Mouse (Mus musculus) T-cell, adult 66 days (primary cell): ENCODE measurements around the gene Klhl26. TPM values are rescaled to one million over a fixed set of nuclear protein-coding genes. Genes with fewer than 3 reads are reported as not detected.

Source experiments
- total RNA-seq, 2 experiments: library from RNA; stranded (reverse); gene quantifications; 3 replicates in 1 of 2; 4 replicates in 1 of 2; pipeline ENCODE4 v1.2.4; 2023

Klhl26 gene
- total RNA-seq: 10 to 100 TPM in 1 of 2 experiments, 1 to 10 TPM in 1; 9.8 to 10.7 TPM

DNA sequence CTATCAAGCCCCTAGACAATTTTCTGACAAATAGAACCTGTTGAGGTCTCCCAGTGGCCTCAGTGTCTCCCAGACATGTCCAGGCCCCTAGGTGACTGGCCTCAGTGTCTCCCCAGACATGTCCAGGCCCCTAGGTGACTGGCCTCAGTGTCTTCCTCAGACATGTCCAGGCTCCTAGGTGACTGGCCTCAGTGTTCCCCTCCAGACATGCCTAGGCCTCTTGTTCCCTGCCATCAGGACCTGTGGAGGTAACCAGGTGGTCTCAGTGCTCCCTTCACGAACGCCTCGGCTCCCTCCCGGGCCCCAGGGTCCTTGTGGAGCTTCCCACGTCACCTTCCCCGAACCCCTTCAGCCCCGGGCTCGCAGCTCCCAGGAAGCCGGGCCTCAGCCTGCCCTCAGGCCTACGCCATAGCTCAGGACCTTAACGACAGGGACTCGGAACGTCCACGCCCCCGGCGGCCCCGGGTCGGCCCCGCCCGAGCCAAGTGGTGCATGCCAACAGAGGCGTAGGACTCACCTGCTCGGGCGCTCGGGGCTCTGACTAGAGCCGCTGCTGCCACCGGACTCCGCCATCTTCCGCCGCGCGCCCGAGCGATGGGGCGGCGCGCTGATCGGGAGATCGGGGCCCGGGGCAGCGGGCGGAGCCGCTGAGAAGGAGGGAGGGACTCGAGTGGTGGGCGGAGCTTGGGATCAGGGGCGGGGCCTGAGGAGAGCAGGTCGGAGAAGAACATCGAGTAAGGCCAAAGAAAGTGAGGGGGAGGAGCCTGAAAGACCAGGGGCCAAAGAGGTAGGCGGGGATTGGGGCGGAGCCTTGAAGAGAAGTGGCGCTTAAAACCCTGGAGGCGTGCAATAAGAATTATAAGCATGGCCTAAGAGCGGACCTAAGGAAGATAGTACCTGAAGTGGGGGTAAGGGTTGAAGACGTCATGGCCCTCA is at the start of gene Klhl26:
Gene Klhl26 (minus strand): TSS at position 636 of the 936 bp plus-strand sequence.

DNA sequence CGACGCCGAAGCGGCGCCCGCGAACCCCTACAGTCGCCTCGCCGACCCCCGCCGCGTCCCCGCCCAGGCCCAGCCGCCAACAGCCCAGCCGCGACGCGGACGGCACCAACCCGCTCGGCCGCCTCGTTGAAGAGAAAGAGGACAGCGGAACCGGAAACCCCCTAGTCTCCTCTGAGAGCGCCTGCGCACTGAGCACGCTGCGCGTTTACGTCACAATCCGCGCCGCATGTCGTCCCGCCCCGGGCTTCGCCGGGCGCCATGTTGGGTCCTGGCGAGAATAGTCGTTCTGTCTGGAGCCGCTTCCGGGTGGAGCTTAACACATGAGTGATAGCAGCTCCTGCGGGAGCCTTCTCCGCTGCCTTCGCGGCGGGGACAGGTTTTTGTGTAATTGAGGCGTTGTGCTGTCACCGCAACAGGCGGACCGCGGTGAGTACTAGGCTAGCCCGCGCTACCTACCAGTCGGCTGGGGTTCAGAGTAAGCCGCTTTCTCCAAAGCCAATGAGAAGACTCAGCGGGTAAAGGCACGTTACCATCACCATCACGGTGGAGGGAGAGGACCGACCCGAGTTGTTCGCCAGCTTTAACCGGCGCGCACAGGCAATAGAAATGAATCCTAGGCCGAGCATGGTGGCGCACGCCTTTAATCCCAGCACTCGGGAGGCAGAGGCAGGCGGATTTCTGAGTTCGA is 33.6 kb upstream of the Klhl26 start, which contains the start of gene Uba52:
Gene Uba52 (minus strand): TSS at position 574 of the 688 bp plus-strand sequence.

GRCm38 (mm10) chr8:70506328-70507026 is 29.7 kb upstream of the Klhl26 start, which contains the start of gene Rex1bd:
Gene Rex1bd, minus strand, starts transcription at chr8:70506752.

GRCm38 (mm10) chr8:70492664-70493640 is 16.2 kb upstream of the Klhl26 start, which contains the start of gene Crlf1:
Gene Crlf1, plus strand, starts transcription at chr8:70493158.

DNA sequence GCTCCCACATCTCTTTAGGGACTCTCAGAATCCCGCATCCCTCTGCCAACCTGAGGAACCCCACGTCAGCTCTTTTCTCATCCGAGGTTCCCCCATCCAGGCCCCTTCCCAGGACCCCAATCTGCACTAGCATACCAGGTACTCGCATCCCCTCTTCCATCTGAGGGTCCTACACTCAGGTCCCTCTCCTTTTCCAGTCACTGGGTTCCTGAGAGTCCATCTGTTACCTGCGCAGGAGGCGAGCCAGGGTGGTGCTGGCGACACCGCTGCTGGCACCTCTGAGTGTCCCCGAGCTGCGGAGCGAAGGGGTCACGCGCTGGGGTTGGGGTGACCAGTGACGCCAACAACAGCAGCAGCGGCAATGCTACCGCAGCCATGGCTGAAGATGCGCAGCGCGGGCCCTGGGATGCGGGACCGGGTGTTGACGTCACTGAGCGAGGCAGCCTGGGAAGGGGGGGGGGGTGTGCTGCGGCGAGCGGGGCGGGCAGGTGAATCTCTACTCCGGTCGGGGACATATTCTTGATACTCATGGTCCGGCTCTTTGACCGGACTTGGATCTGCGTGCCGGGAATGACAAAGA is 10.3 kb upstream of the Klhl26 start, which contains the start of gene Tmem59l:
Gene Tmem59l (minus strand): TSS at position 418 of the 580 bp plus-strand sequence.

DNA sequence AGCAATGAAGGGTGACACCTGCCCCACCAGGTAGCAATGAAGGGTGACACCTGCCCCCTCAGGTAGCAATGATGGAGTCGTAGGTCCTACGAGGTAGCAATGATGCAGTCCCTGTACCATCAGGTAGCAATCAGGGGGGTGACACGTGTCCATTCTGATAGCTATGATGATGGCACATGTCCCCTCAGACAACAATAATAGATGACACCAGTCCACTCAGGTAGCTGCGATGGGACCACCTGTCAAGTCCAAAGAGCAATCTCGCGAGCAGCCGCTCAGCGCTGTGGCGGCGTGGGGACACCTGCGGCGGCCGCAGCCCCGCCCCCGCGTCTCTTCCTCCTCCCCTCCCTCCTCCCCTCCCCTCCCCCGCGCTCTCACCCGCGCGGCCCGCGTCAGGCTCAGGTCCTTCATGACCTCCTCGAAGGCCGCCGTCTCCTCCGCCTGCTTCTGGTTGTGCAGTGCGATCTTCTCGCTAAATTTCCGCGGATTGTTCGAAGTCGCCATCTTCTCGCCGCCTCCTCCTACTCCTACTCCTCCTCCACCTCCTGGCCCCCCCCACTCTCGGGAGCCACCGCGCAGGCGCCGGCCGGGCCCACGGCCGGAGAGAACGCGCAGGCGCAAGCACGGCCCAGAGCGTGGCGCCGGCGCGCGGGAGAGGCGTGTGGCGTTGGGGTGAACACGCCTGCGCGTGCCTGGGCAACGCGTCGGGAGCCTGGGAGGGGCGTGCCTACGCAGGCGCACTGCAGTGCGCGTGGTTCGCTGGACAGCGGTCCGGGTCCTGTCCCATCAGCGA is 37.5 kb downstream of the Klhl26 start, which contains the start of gene Crtc1:
Gene Crtc1 (minus strand): TSS at position 525 of the 793 bp plus-strand sequence.

Other genes starting within 250 kb of the Klhl26 start
- gene Sugp2, start 242.7 kb downstream of the Klhl26 start, total RNA-seq: 10 to 100 TPM; 85.2 to 91.8 TPM
- 10 to 100 TPM; 13.2 to 14.2 TPM for gene Armc6, start 242.5 kb downstream of the Klhl26 start, total RNA-seq
- 1 to 10 TPM; 3.7 to 5.4 TPM for gene Homer3, start 194.1 kb downstream of the Klhl26 start, total RNA-seq
- gene Ddx49, start 174.5 kb downstream of the Klhl26 start, total RNA-seq: 100 to 1,000 TPM in 1 of 2 experiments, 10 to 100 TPM in 1; 94.8 to 103 TPM
- 100 to 1,000 TPM; 113 to 144 TPM for gene Cope, start 174.4 kb downstream of the Klhl26 start, total RNA-seq
- gene Cers1, start 161.2 kb downstream of the Klhl26 start, total RNA-seq: not detected
- not detected for gene Gdf1, start 147.2 kb downstream of the Klhl26 start, total RNA-seq
- gene Upf1, start 123.7 kb downstream of the Klhl26 start, total RNA-seq: 10 to 100 TPM; 81.4 to 87.5 TPM
- gene Comp, start 103.4 kb downstream of the Klhl26 start, total RNA-seq: 1 to 10 TPM; 1.0 to 1.7 TPM
- 10 to 100 TPM; 22.0 to 24.7 TPM for gene Crtc1, start 37.4 kb downstream of the Klhl26 start, total RNA-seq
- gene Tmem59l, start 10.4 kb upstream of the Klhl26 start, total RNA-seq: not detected
- gene Crlf1, start 16.2 kb upstream of the Klhl26 start, total RNA-seq: not detected
- 10 to 100 TPM; 64.4 to 64.7 TPM for gene Rex1bd, start 29.8 kb upstream of the Klhl26 start, total RNA-seq
- 1,000 to 10,000 TPM; 3,558 to 3,776 TPM for gene Uba52, start 33.8 kb upstream of the Klhl26 start, total RNA-seq
- gene Fkbp8, start 50.8 kb upstream of the Klhl26 start, total RNA-seq: 100 to 1,000 TPM; 257 to 281 TPM
- gene Kxd1, start 51.0 kb upstream of the Klhl26 start, total RNA-seq: 10 to 100 TPM; 57.3 to 61.1 TPM
- 10 to 100 TPM; 27.8 to 29.0 TPM for gene Ell, start 62.5 kb upstream of the Klhl26 start, total RNA-seq
- gene Isyna1, start 117.4 kb upstream of the Klhl26 start, total RNA-seq: 10 to 100 TPM; 76.4 to 85.3 TPM
- 100 to 1,000 TPM in 1 of 2 experiments, 10 to 100 TPM in 1; 93.5 to 116 TPM for gene Ssbp4, start 131.9 kb upstream of the Klhl26 start, total RNA-seq
- 1 to 10 TPM in 1 of 2 experiments, under 1 TPM in 1; 0.98 to 1.3 TPM for gene Lrrc25, start 139.2 kb upstream of the Klhl26 start, total RNA-seq
- not detected for gene Gdf15, start 155.5 kb upstream of the Klhl26 start, total RNA-seq
- gene Pgpep1, start 183.4 kb upstream of the Klhl26 start, total RNA-seq: 1 to 10 TPM; 2.6 to 3.7 TPM
- 100 to 1,000 TPM; 133 to 142 TPM for gene Lsm4, start 196.3 kb upstream of the Klhl26 start, total RNA-seq
- 100 to 1,000 TPM; 758 to 827 TPM for gene Jund, start 222.0 kb upstream of the Klhl26 start, total RNA-seq
- gene Iqcn, start 226.5 kb upstream of the Klhl26 start, total RNA-seq: 1 to 10 TPM; 3.7 to 7.6 TPM
- not detected for gene Gm3336, start 241.6 kb upstream of the Klhl26 start, total RNA-seq
- gene Pde4c, start 246.8 kb upstream of the Klhl26 start, total RNA-seq: under 1 TPM; 0.32 to 0.47 TPM